Comparison of ENCODE assay signal across 9 mouse cellular contexts in genomic region chr7:125674916-125675315, GRCm38 (mm10). TPM values are rescaled to one million over a fixed set of nuclear protein-coding genes. Genes with fewer than 3 reads are reported as not detected.
DNase-seq lines count a peak whose midpoint lies in the region; TF ChIP-seq lines count a peak whose summit lies in the region.
"Had no signal": no experiment of that assay in that cellular context is flagged by ENCODE, and none has a peak within 500 bp of the region (broad histone marks: within the 10 kb centered on the region; RNA-seq: fewer than 3 reads in every experiment).

No protein-coding gene starts in this region.

- H3K4me1 ChIP-seq in embryonic fibroblast, embryonic 13.5 days (ENCODE audit: control insufficient read depth, insufficient read depth, low read length), result no peaks in the 10 kb centered on the region
- H3K4me1 ChIP-seq: hindbrain, embryonic 15.5 days had no signal

- no peak overlapping the region for H3K27ac ChIP-seq in left cerebral cortex, adult 2 months
- H3K27ac ChIP-seq in embryonic fibroblast, embryonic 13.5 days (ENCODE audit: insufficient read depth, low read length), result no peak overlapping the region
- H3K27ac ChIP-seq: hindbrain, embryonic 15.5 days had no signal

- H3K4me3 ChIP-seq in left cerebral cortex, adult 2 months, result no peak overlapping the region
- H3K4me3 ChIP-seq in embryonic fibroblast, embryonic 13.5 days (ENCODE audit: insufficient read depth, low read length), result no peak overlapping the region
- H3K4me3 ChIP-seq: hindbrain, embryonic 15.5 days had no signal

- TF ChIP-seq CTCF in left cerebral cortex, adult 2 months (IDR thresholded peaks at IDR 0.05), result peak; percentile 93
- TF ChIP-seq CTCF in embryonic fibroblast, embryonic 13.5 days (IDR thresholded peaks at IDR 0.05; ENCODE audit: borderline replicate concordance, insufficient read depth, low read length), result 0 out of 2 replicates have a peak, but pooled peaks have one; percentile 19

- no peak for TF ChIP-seq POLR2A in embryonic fibroblast, embryonic 13.5 days (IDR thresholded peaks at IDR 0.05; ENCODE audit: low read depth, low read length)

- intact Hi-C loops in left cerebral cortex, adult 2 months (cut with DNase I), result loop anchor here (5.0 kb wide), 1 partner anchor 412 kb away; no protein-coding TSS in a partner anchor
- intact Hi-C loops in left cerebral cortex, postnatal 4 days (cut with DNase I), result loop anchor here (10.0 kb wide), 1 partner anchor 410 kb away; the partner anchor contains the start of gene Gsg1l

- peak; percentile 49 to 62 for DNase-seq in adrenal gland, adult 18-20 months (ENCODE audit: low spot score in 2 of 2)
- no peak for DNase-seq in adrenal gland, postnatal 4 days (ENCODE audit: low spot score in 2 of 2)
- peak; percentile 43 to 53 for DNase-seq in left cerebral cortex, adult 2 months (ENCODE audit: extremely low spot score in 1 of 2, low spot score in 2 of 2)
- DNase-seq in left cerebral cortex, adult 11 months (ENCODE audit: low spot score), result no peak
- peak; percentile 33 for DNase-seq in adrenal gland, postnatal 25 days
- DNase-seq in left cerebral cortex, postnatal 4 days, result peak; percentile 46
- peak; percentile 35 for DNase-seq in retina, postnatal 7 days (ENCODE audit: low read depth, low spot score)

RNA-seq across cellular contexts. Expression of gene Gtf3c1, which starts 32.7 kb away (rescaled TPM):
- total RNA-seq in adrenal gland, adult 18-20 months (2021), result 10 to 100 TPM; 51.1 to 67.4 TPM
- 10 to 100 TPM; 74.6 to 78.3 TPM for total RNA-seq in adrenal gland, postnatal 4 days (2021)
- total RNA-seq in left cerebral cortex, adult 2 months (2021), result 100 to 1,000 TPM; 103 to 107 TPM
- 80.2 and 89.2 TPM in 2 replicates for total RNA-seq in adrenal gland, postnatal 25 days (2021)
- 74.2 and 93.3 TPM in 2 replicates for polyA plus RNA-seq in embryonic fibroblast, embryonic 13.5 days (2011; ENCODE audit: insufficient read length, low read depth, missing spikeins)
- 10 to 100 TPM; 87.1 to 93.0 TPM for total RNA-seq in left cerebral cortex, postnatal 4 days (2021)

RNA-seq across cellular contexts. Expression of gene D430042O09Rik, which starts 32.8 kb away (rescaled TPM):
- 10 to 100 TPM; 18.1 to 25.4 TPM for total RNA-seq in adrenal gland, adult 18-20 months (2021)
- 10 to 100 TPM; 25.1 to 29.6 TPM for total RNA-seq in adrenal gland, postnatal 4 days (2021)
- 10 to 100 TPM; 25.9 to 28.3 TPM for total RNA-seq in left cerebral cortex, adult 2 months (2021)
- total RNA-seq in adrenal gland, postnatal 25 days (2021), result 27.3 and 37.0 TPM in 2 replicates
- 13.0 and 13.5 TPM in 2 replicates for polyA plus RNA-seq in embryonic fibroblast, embryonic 13.5 days (2011; ENCODE audit: insufficient read length, low read depth, missing spikeins)
- 10 to 100 TPM; 24.3 to 27.5 TPM for total RNA-seq in left cerebral cortex, postnatal 4 days (2021)

Comparison
In these comparisons a context has a peak if more than half of its experiments do, and no peak if none do; other contexts are left out.
1. DNase-seq: peak in adrenal gland, adult 18-20 months (2 of 2), left cerebral cortex, adult 2 months (2 of 2), adrenal gland, postnatal 25 days (single experiment), left cerebral cortex, postnatal 4 days (single experiment) and retina, postnatal 7 days (single experiment); none in adrenal gland, postnatal 4 days (0 of 2) and left cerebral cortex, adult 11 months (single experiment).